Mouse (Mus musculus) intestine, postnatal 0 days (tissue): ENCODE data around the gene Fnbp1. TPM values are rescaled to one million over a fixed set of nuclear protein-coding genes. Genes with fewer than 3 reads are reported as not detected.

Experiments
- ATAC-seq: fragments of 200-750 bp; cut with Nextera tagmentation; 2 replicates; pipeline ENCODE4 v1.8.0; 2017; ENCODE audit warnings: mild to moderate bottlenecking, moderate TSS enrichment, moderate library complexity
- H3K27ac ChIP-seq: fragments of 300-500 bp; sonication (generic); 2 replicates; pipeline ENCODE4 v1.5.1; 2014; ENCODE audit warnings: mild to moderate bottlenecking, low read depth, low read length, moderate library complexity
- H3K27me3 ChIP-seq: fragments of 300-500 bp; sonication (generic); replicated peaks from 2 replicates; pipeline ENCODE4 v1.6.1; 2014; ENCODE audit warnings: low read length, mixed read lengths; ENCODE audit not compliant: control insufficient read depth, insufficient read depth
- H3K36me3 ChIP-seq: fragments of 300-500 bp; sonication (generic); 2 replicates; pipeline ENCODE4 v1.6.1; 2014; ENCODE audit warnings: mild to moderate bottlenecking, moderate library complexity; ENCODE audit not compliant: control insufficient read depth, insufficient read depth
- H3K4me1 ChIP-seq: fragments of 300-500 bp; sonication (generic); replicated peaks from 2 replicates; pipeline ENCODE4 v1.6.1; 2014; ENCODE audit warnings: antibody characterized with exemption, low read length, mixed read lengths; ENCODE audit not compliant: control insufficient read depth, insufficient read depth
- H3K4me2 ChIP-seq: fragments of 300-500 bp; sonication (generic); replicated peaks from 2 replicates; pipeline ENCODE4 v1.6.1; 2014; ENCODE audit warnings: low read depth, mild to moderate bottlenecking, moderate library complexity
- H3K4me3 ChIP-seq: fragments of 300-500 bp; sonication (generic); 2 replicates; pipeline ENCODE4 v1.5.1; 2014; ENCODE audit warnings: low read depth, low read length
- H3K9ac ChIP-seq: fragments of 300-500 bp; sonication (generic); 2 replicates; pipeline ENCODE4 v1.6.1; 2014; ENCODE audit warnings: mild to moderate bottlenecking, low read depth, low read length
- H3K9me3 ChIP-seq: fragments of 300-500 bp; sonication (generic); 2 replicates; pipeline ENCODE4 v1.6.1; 2016; ENCODE audit warnings: mixed run types; ENCODE audit not compliant: control insufficient read depth
- CTCF ChIP-seq: sonication (generic); IDR thresholded peaks from 2 replicates; pipeline ENCODE4 v1.5.1; 2016; ENCODE audit warnings: low read depth, mild to moderate bottlenecking, control low read depth, antibody characterized with exemption, moderate library complexity
- WGBS: fragments of 180-500 bp; shearing (Covaris S2); extraction: QIAGEN DNeasy Blood & Tissue Kit; methylation state at CpG from one replicate; pipeline ENCODE4 v1.1.7; 2014; 5-methylcytosine and 5-hydroxymethylcytosine counted together
- polyA plus RNA-seq: library from polyadenylated mRNA; unstranded; fragments of >200 nt; fragmentation: Nextera tagmentation; extraction: Ambion mirVana; gene quantifications from 2 replicates; pipeline ENCODE4 v1.2.1, GENCODE M21; 2015

The Fnbp1 gene
- polyA plus RNA-seq, 1 experiment from 2014 or later = 10.4 TPM

DNA sequence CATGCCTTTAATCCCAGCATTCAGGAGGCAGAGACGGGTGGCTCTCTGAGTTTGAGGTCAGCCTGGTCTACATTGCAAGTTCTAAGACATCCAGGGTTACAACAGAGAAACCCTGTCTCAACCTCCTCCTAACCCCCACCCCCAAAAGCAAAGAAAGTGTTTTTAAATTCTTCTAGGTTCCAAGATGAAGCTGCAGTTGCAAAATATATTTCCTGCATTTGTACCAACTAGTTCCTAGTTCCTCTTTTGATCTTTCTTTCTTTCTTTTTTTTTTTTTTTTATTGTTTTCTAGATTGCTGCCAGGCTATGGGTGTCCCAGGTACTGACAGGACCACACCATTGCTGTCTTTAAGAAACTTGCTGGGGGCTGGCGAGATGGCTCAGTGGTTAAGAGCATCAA, 66.6 kb downstream of the Fnbp1 start:
- no peak for ATAC-seq
- Histone ChIP-seq H3K9me3 (no peaks in the 10 kb centered on the region), H3K27me3 (no peaks in the 10 kb centered on the region), H3K27ac (no peak overlapping the region), H3K36me3 (peaks cover 8% of the 10 kb centered on the region; the same call in 1 of the 2 replicates), H3K4me3 (no peak overlapping the region), H3K4me2 (no peak overlapping the region), H3K4me1 (no peaks in the 10 kb centered on the region), H3K9ac (no peak overlapping the region)
- WGBS = 89% methylated on average over 2 of the region's 2 CpGs
- TF ChIP-seq CTCF = no peak

DNA sequence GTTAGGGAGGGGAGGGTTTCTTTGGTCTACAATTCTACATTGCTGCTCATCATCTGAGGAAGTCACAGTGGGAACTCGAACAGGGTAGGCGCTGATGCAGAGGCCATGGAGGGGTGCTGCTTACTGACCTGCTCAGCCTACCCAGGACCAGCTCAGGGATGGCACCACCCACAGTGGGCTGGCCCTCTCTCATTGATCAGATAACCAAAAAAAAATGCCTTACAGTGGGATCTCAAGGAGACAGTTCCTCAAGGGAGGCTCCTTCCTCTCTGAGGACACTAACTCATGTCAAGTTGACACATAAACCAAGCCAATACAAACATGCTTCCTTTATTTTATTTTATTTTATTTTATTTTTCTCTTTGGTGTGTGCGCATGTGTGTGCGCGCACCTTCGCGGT, 72.3 kb downstream of the Fnbp1 start:
- no peak overlapping the region for H3K9ac ChIP-seq
- H3K27me3 ChIP-seq = no peaks in the 10 kb centered on the region
- no peaks in the 10 kb centered on the region for H3K4me1 ChIP-seq
- TF ChIP-seq CTCF = no peak
- H3K27ac ChIP-seq = no peak overlapping the region
- WGBS = 93% methylated on average over 7 of the region's 7 CpGs
- H3K9me3 ChIP-seq = no peaks in the 10 kb centered on the region
- H3K4me3 ChIP-seq = no peak overlapping the region
- H3K36me3 ChIP-seq = peaks cover 8% of the 10 kb centered on the region; the same call in 1 of the 2 replicates
- no peak overlapping the region for H3K4me2 ChIP-seq
- no peak for ATAC-seq

DNA sequence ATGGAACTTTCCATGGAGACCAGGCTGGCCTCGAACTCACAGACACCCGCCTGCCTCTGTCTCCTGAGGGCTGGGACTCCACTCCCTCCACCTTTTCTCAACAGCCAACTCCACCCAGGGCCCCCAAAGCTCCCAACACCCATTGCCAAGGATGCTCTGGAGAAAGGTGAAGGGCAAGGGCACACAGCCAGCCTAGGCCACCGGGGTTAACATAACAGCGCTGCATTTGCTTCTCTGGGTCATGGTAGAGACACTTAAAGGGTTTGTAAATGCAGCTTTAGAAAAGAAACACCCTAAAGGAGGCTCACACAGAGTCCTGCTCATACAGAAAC, 72.7 kb downstream of the Fnbp1 start:
- Histone ChIP-seq H3K9me3 (no peaks in the 10 kb centered on the region), H3K4me1 (no peaks in the 10 kb centered on the region), H3K27me3 (no peaks in the 10 kb centered on the region), H3K36me3 (peaks cover 8% of the 10 kb centered on the region; the same call in 1 of the 2 replicates), H3K4me2 (no peak overlapping the region), H3K27ac (no peak overlapping the region; the same call in 1 of the 2 replicates), H3K4me3 (no peak overlapping the region), H3K9ac (no peak overlapping the region)
- ATAC-seq = no peak
- WGBS = 83% methylated on average over 4 of the region's 4 CpGs
- TF ChIP-seq CTCF = no peak

DNA sequence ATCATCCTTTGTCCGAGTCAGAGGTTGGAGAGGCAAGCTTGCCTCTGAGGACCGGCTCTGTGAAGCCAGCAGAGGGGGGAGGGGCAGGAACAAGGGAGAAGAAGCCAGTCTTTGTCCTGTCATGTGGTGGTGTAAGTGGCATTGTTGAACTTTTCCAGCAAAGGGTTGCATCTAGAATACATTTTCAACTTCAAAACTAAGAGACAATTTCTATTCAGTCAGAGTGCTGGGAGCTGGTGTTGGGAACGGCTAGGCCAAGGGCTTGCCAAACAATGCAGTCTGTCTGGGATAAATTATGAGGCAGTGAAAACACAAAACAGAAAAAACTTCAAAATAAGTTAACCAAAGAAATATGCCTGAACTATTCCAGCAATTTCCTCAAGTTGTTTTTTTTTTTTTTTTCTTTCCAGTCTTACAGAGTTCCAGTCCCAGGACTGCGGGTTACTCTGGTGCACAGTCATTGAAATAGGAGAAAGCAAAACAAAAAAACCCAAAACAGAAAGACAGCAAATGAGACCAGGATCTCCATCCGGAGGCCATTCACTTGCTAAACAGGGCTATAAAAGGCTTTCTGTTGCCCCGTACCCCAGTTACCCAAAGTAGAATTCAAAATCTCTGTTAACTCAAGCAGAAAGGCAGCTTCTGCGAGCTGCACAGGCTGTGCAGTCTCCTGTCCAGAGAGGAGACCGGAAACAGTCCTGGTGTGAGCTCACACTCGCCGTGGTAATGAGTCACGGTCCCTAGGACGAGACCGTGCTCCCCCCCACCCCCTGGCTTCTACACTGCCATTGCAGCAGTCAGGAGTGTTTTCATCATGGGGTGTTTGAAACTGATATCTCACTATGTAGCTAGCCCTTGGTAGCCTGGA, 73.3 kb downstream of the Fnbp1 start:
- 57% methylated on average over 13 of the region's 13 CpGs for WGBS
- Histone ChIP-seq H3K27ac (no peak overlapping the region; the same call in 1 of the 2 replicates), H3K27me3 (no peaks in the 10 kb centered on the region), H3K9ac (no peak overlapping the region), H3K36me3 (peaks cover 4% of the 10 kb centered on the region; the same call in 1 of the 2 replicates), H3K9me3 (no peaks in the 10 kb centered on the region), H3K4me3 (no peak overlapping the region), H3K4me1 (no peaks in the 10 kb centered on the region), H3K4me2 (no peak overlapping the region)
- no peak for TF ChIP-seq CTCF
- ATAC-seq = no peak

DNA sequence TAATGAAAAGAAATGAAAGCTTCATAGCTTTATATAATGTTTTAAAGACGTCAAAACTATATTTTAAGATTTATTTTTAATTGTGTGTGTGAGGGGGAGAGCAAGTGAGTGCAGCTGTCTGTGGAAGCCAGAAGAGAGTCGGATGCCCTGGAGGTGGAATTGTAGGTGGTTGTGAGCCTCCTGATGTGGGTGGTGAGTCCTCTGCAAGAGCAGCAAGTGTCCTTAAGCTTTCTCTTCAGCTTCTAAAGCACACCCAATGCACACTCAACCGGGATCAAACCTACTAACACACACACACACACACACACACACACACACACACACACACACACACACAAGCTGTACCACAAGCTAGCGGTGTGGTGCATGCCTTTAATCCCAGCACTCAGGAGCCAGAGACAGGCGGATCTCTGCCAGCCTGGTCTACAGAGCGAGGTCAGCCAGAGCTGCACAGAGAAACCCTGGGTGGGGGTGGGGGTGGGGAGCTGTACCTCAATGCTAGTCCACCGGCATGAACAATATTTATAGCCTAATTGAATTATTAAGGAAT, 74.0 kb downstream of the Fnbp1 start:
- Histone ChIP-seq H3K4me3 (no peak overlapping the region), H3K27ac (no peak overlapping the region), H3K9me3 (no peaks in the 10 kb centered on the region), H3K4me2 (no peak overlapping the region), H3K4me1 (no peaks in the 10 kb centered on the region), H3K27me3 (no peaks in the 10 kb centered on the region), H3K9ac (no peak overlapping the region), H3K36me3 (no peaks in the 10 kb centered on the region; the same call in 1 of the 2 replicates)
- 71% methylated on average over 7 of the region's 7 CpGs for WGBS
- TF ChIP-seq CTCF = no peak
- no peak for ATAC-seq

DNA sequence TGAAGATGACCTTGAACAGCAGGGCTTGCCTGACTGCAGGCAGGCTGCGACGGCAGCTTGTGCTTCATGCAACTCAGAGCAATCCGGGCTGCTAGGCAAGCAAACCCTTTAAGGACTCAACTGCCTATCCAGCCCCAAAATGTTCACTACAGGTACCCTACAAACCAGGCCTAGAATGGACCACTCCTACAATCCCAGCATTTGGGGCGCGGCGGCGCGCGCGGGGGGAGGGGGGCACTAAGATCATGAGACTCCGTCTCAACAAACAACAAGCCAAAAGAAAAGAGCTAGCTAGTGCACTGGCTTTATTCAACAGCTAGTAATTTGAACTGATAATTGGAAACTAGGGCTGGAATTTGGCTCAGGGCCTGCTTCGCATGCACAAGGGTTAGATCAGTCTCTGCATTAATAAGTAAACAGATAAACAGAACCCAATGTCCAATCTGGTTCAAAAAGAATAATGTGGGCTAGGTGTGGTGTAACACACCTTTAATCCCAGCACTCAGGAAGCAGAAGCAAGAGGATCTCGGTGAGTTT, 74.7 kb downstream of the Fnbp1 start:
- Histone ChIP-seq H3K9me3 (no peaks in the 10 kb centered on the region), H3K27me3 (no peaks in the 10 kb centered on the region), H3K27ac (no peak overlapping the region), H3K4me1 (no peaks in the 10 kb centered on the region), H3K36me3 (no peaks in the 10 kb centered on the region; the same call in 1 of the 2 replicates), H3K9ac (no peak overlapping the region; the same call in 1 of the 2 replicates), H3K4me2 (no peak overlapping the region), H3K4me3 (no peak overlapping the region)
- 87% methylated on average over 13 of the region's 13 CpGs for WGBS
- ATAC-seq = no peak
- TF ChIP-seq CTCF = no peak
